Mouse (Mus musculus) bone marrow, adult 2 months (tissue): ENCODE data around the gene Ksr2. TPM values are rescaled to one million over a fixed set of nuclear protein-coding genes. Genes with fewer than 3 reads are reported as not detected.

Experiments
- H3K27ac ChIP-seq: fragments of 200-500 bp; 2 replicates; pipeline ENCODE4 v1.5.1; 2012; ENCODE audit warnings: low read depth, mild to moderate bottlenecking, control low read depth, inconsistent platforms, low read length; ENCODE audit not compliant: control insufficient read depth, poor library complexity, insufficient read depth
- H3K4me1 ChIP-seq: fragments of 200-500 bp; 2 replicates; pipeline ENCODE4 v1.6.1; 2011; ENCODE audit warnings: low read length; ENCODE audit not compliant: control insufficient read depth, insufficient read depth
- H3K4me3 ChIP-seq: fragments of 200-500 bp; replicated peaks from 2 replicates; pipeline ENCODE3; 2011; ENCODE audit warnings: mild to moderate bottlenecking, low read depth, low read length, control low read depth; ENCODE audit not compliant: control insufficient read depth
- CTCF ChIP-seq: fragments of 200-500 bp; IDR thresholded peaks from 2 replicates; pipeline ENCODE4 v1.5.1; 2011; ENCODE audit warnings: low read length, control low read depth; ENCODE audit not compliant: control insufficient read depth, insufficient read depth
- POLR2A ChIP-seq: fragments of 200-500 bp; IDR thresholded peaks from 2 replicates; pipeline ENCODE4 v1.6.1; 2011; ENCODE audit warnings: low read depth, mild to moderate bottlenecking, control low read depth, low read length, borderline replicate concordance; ENCODE audit not compliant: control insufficient read depth
- WGBS: fragments of 180-500 bp; shearing (Covaris S2); methylation state at CpG from one replicate; pipeline ENCODE4 v1.1.7; 2018; 5-methylcytosine and 5-hydroxymethylcytosine counted together
- polyA plus RNA-seq: library from polyadenylated mRNA; stranded (reverse); fragments of >200 nt; gene quantifications from 2 replicates; pipeline ENCODE4 v1.2.4, GENCODE M21; 2011; ENCODE audit warnings: low replicate concordance; ENCODE audit not compliant: missing spikeins, insufficient read depth, insufficient read length

Ksr2 gene
- polyA plus RNA-seq, 1 experiment = not detected

- no peak overlapping the region for H3K27ac ChIP-seq
- no peaks in the 10 kb centered on the region for H3K4me1 ChIP-seq
- 70% methylated on average over 4 of the region's 4 CpGs for WGBS
- TF ChIP-seq CTCF (no peak), POLR2A (no peak)
- H3K4me3 ChIP-seq = no peak overlapping the region
Measured at GRCm38 (mm10) chr5:117521156-117521555, 107.4 kb downstream of the Ksr2 start.

DNA sequence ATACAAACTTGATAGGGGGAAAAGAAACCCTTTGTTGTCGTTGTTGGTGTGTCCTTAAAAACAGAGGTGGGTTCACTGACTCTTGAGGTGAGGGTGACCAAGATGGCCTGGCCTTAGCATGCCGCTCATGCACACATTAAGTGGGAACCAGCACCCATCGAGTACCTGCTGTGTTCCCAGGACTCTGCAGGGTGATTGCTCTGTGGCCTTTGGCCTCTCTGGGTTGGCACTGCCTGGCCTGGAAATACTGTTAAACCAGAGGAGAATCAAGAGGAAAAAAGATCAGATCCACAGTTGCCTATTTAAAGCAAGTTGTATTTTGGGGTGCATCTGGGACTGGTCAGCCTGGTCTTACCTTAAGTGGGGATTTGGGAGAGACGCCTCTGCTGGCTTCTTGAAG, 107.9 kb downstream of the Ksr2 start:
- Histone ChIP-seq H3K4me3 (no peak overlapping the region), H3K4me1 (no peaks in the 10 kb centered on the region), H3K27ac (no peak overlapping the region)
- TF ChIP-seq POLR2A (no peak), CTCF (no peak)
- WGBS = 80% methylated on average over 4 of the region's 4 CpGs

- no peak overlapping the region for H3K27ac ChIP-seq
- TF ChIP-seq CTCF = no peak
- TF ChIP-seq POLR2A = no peak
- H3K4me1 ChIP-seq = no peaks in the 10 kb centered on the region
- WGBS = 70% methylated on average over 4 of the region's 4 CpGs
- H3K4me3 ChIP-seq = no peak overlapping the region
Measured at GRCm38 (mm10) chr5:117522471-117522870, 108.7 kb downstream of the Ksr2 start.

- WGBS = 80% methylated on average over 10 of the region's 10 CpGs
- H3K4me3 ChIP-seq = no peak overlapping the region
- no peak overlapping the region for H3K27ac ChIP-seq
- no peak for TF ChIP-seq CTCF
- no peak for TF ChIP-seq POLR2A
- no peaks in the 10 kb centered on the region for H3K4me1 ChIP-seq
Measured at GRCm38 (mm10) chr5:117523010-117523409, 109.2 kb downstream of the Ksr2 start.

DNA sequence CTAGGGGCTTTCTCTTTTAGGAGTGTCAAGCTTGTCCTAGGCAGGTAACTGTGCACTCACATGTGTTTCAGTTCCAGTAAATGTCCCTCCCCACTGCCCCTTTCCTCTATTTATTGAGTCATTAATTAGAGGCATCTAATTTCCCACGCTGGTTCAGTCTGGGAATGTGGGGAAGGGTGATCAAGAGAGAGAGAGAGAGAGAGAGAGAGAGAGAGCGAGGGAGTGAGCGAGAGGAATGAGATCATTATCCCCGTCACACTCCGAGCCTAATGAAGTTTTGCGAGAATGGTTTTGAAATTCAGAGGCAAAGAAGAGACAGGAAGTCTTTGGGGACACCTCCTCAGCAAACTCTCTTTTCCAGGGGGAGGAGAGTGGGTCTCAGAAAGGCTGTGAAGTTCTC, 117.2 kb downstream of the Ksr2 start:
- no peak overlapping the region for H3K4me3 ChIP-seq
- WGBS = 74% methylated on average over 6 of the region's 6 CpGs
- H3K27ac ChIP-seq = no peak overlapping the region
- no peak for TF ChIP-seq POLR2A
- no peak for TF ChIP-seq CTCF
- H3K4me1 ChIP-seq = no peaks in the 10 kb centered on the region

DNA sequence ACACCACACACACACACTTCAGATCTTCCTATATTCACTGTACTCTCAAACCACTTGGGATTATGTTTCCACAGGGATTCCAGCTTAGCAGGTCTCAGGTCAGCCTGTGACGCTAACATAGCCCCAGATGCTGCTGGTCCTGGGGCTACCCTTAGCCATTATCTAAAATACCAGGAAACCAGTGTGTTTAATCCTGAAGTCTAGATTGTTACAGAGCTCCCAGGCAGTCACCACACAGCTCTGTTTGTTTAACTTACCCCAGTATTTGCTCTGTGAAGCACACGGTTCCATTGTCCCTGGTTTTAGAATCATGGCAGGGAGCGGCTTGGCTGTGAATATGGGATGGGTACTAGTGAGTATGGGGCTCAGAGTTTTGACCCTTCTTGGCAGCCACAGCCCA, 125.4 kb downstream of the Ksr2 start:
- Histone ChIP-seq H3K27ac (no peak overlapping the region), H3K4me1 (no peaks in the 10 kb centered on the region), H3K4me3 (no peak overlapping the region)
- TF ChIP-seq CTCF (no peak), POLR2A (no peak)
- whole genome bisulfite sequencing = 83% methylated on average over 3 of the region's 3 CpGs

- Histone ChIP-seq H3K4me3 (no peak overlapping the region), H3K4me1 (no peaks in the 10 kb centered on the region), H3K27ac (no peak overlapping the region)
- TF ChIP-seq POLR2A (no peak), CTCF (no peak)
- 45% methylated on average over 8 of the region's 8 CpGs for WGBS
Measured at GRCm38 (mm10) chr5:117541654-117542053, 127.9 kb downstream of the Ksr2 start.

DNA sequence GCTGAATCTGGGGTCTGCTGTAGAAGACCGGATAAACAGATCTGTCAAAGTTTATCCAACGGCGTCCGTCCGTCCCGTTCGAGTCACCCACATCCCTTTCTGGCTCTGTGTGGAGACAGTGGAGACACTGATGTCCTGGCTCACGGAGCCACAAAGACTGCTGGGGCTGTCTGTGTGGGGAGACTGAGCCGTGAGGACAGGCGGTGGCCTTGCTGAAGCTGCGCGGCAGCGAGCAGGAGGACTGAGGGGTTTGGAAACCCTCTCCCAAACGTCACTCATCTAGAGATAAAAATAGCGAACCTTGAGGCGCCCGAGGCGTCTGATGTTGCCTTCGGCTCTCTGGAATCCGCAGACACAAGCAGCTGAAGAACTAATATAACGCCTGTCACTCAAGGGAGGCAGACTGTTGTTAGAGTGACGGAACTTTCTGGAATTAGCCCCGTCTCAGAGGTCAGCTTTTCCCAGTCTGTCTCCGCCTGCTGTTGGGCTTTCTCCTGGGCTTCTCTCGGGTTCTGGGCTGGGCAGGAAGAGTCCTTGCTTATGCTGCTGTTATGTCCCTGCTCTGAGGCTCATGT, 133.0 kb downstream of the Ksr2 start:
- 80% methylated on average over 25 of the region's 25 CpGs for WGBS
- Histone ChIP-seq H3K27ac (no peak overlapping the region), H3K4me1 (no peaks in the 10 kb centered on the region), H3K4me3 (no peak overlapping the region)
- TF ChIP-seq CTCF (no peak), POLR2A (no peak)

DNA sequence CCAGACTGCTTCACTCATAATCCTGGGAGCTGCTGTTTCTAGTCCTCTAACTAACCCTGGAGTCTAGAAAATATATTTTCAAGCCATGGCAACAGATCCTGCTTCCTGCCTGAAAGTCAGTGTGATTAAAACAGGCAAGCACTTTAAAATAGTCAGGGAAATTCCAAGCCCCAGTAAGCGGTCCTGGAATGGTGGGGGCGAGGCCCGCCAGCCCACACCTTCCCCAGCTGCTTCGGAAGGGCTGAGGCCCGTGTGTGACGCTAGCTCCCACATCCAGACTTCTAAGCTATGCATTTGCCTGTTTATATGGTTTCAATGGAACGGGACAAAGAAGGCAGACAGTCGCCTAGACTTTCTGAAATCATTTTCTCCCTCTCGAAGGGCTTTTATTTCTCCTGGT, 137.2 kb downstream of the Ksr2 start:
- Histone ChIP-seq H3K4me1 (no peaks in the 10 kb centered on the region), H3K27ac (no peak overlapping the region), H3K4me3 (no peak overlapping the region)
- TF ChIP-seq POLR2A = no peak
- no peak for TF ChIP-seq CTCF
- WGBS = 78% methylated on average over 9 of the region's 9 CpGs
